Mouse (Mus musculus): ENCODE measurements around the gene Mfsd9. TPM values are rescaled to one million over a fixed set of nuclear protein-coding genes. Genes with fewer than 3 reads are reported as not detected.

The Mfsd9 gene
- polyA plus RNA-seq, 2 experiments: 0.36 to 0.70 TPM

- 59% methylated on average over 7 of the region's 7 CpGs for WGBS (ENCODE audit: insufficient replicate concordance)
- Histone ChIP-seq H3K9ac (replicated peaks) (no peak overlapping the region), H3K36me3 (replicated peaks; ENCODE audit: control insufficient read depth, insufficient read depth, low read depth) (no peaks in the 10 kb centered on the region)
Measured at GRCm38 (mm10) chr1:40825826-40826225, 35.3 kb upstream of the Mfsd9 start.

GRCm38 (mm10) chr1:40824936-40825335 is 34.4 kb upstream of the Mfsd9 start:
- Histone ChIP-seq H3K9me3 (ENCODE audit: control insufficient read depth, low read length) (no peaks in the 10 kb centered on the region), H3K27ac (no peak overlapping the region), H3K36me3 (replicated peaks; ENCODE audit: control insufficient read depth, insufficient read depth, low read depth) (no peaks in the 10 kb centered on the region), H3K4me3 (ENCODE audit: insufficient read depth in 1 of 2, low read depth in 2 of 2, low read length in 2 of 2) (no peak overlapping the region), H3K9ac (replicated peaks) (no peak overlapping the region), H3K4me2 (ENCODE audit: low read depth) (no peak overlapping the region), H3K4me1 (replicated peaks; ENCODE audit: control insufficient read depth in 2 of 2, insufficient read depth in 2 of 2, low read length in 1 of 2) (no peaks in the 10 kb centered on the region), H3K27me3 (ENCODE audit: control insufficient read depth, insufficient read depth, low read length) (no peaks in the 10 kb centered on the region)
- ATAC-seq (ENCODE audit: insufficient read depth): no peak
- 57% methylated on average over 8 of the region's 8 CpGs for WGBS (ENCODE audit: insufficient replicate concordance)
- TF ChIP-seq EP300 (IDR thresholded peaks at IDR 0.05; ENCODE audit: low read depth): no peak
- no peak for TF ChIP-seq CTCF (IDR thresholded peaks at IDR 0.05; ENCODE audit: low read depth)
- DNase-seq (ENCODE audit: low read depth in 3 of 3, low spot score in 3 of 3): no peak

More at GRCm38 (mm10) chr1:40825826-40826225, 35.3 kb upstream of the Mfsd9 start:
- no peak overlapping the region for H3K4me2 ChIP-seq (ENCODE audit: low read depth)
- H3K27ac ChIP-seq: no peak overlapping the region
- no peaks in the 10 kb centered on the region for H3K9me3 ChIP-seq (ENCODE audit: control insufficient read depth, low read length)
- no peak overlapping the region for H3K4me3 ChIP-seq (ENCODE audit: insufficient read depth in 1 of 2, low read depth in 2 of 2, low read length in 2 of 2)
- no peak for DNase-seq (ENCODE audit: low read depth in 3 of 3, low spot score in 3 of 3)
- ATAC-seq (ENCODE audit: insufficient read depth): no peak
- no peak for TF ChIP-seq CTCF (IDR thresholded peaks at IDR 0.05; ENCODE audit: low read depth)
- no peak for TF ChIP-seq EP300 (IDR thresholded peaks at IDR 0.05; ENCODE audit: low read depth)
- H3K27me3 ChIP-seq (ENCODE audit: control insufficient read depth, insufficient read depth, low read length): no peaks in the 10 kb centered on the region
- H3K4me1 ChIP-seq (replicated peaks; ENCODE audit: control insufficient read depth in 2 of 2, insufficient read depth in 2 of 2, low read length in 1 of 2): no peaks in the 10 kb centered on the region

GRCm38 (mm10) chr1:40824517-40824916 is 34.0 kb upstream of the Mfsd9 start:
- no peaks in the 10 kb centered on the region for H3K36me3 ChIP-seq (replicated peaks; ENCODE audit: control insufficient read depth, insufficient read depth, low read depth)
- no peak overlapping the region for H3K4me2 ChIP-seq (ENCODE audit: low read depth)
- DNase-seq (ENCODE audit: low read depth in 3 of 3, low spot score in 3 of 3): no peak
- H3K27me3 ChIP-seq (ENCODE audit: control insufficient read depth, insufficient read depth, low read length): no peaks in the 10 kb centered on the region
- H3K9ac ChIP-seq (replicated peaks): no peak overlapping the region
- no peak for ATAC-seq (ENCODE audit: insufficient read depth)
- no peaks in the 10 kb centered on the region for H3K4me1 ChIP-seq (replicated peaks; ENCODE audit: control insufficient read depth in 2 of 2, insufficient read depth in 2 of 2, low read length in 1 of 2)
- no peak overlapping the region for H3K4me3 ChIP-seq (ENCODE audit: insufficient read depth in 1 of 2, low read depth in 2 of 2, low read length in 2 of 2)
- H3K27ac ChIP-seq: no peak overlapping the region
- WGBS (ENCODE audit: insufficient replicate concordance): 52% methylated on average over 4 of the region's 4 CpGs
- H3K9me3 ChIP-seq (ENCODE audit: control insufficient read depth, low read length): no peaks in the 10 kb centered on the region
- TF ChIP-seq EP300 (IDR thresholded peaks at IDR 0.05; ENCODE audit: low read depth) (no peak), CTCF (IDR thresholded peaks at IDR 0.05; ENCODE audit: low read depth) (no peak)

- Histone ChIP-seq H3K36me3 (replicated peaks; ENCODE audit: control insufficient read depth, insufficient read depth, low read depth) (no peaks in the 10 kb centered on the region), H3K27ac (no peak overlapping the region), H3K9me3 (ENCODE audit: control insufficient read depth, low read length) (no peaks in the 10 kb centered on the region), H3K27me3 (ENCODE audit: control insufficient read depth, insufficient read depth, low read length) (no peaks in the 10 kb centered on the region), H3K4me2 (ENCODE audit: low read depth) (no peak overlapping the region), H3K4me1 (replicated peaks; ENCODE audit: control insufficient read depth in 2 of 2, insufficient read depth in 2 of 2, low read length in 1 of 2) (no peaks in the 10 kb centered on the region), H3K4me3 (ENCODE audit: insufficient read depth in 1 of 2, low read depth in 2 of 2, low read length in 2 of 2) (no peak overlapping the region), H3K9ac (replicated peaks) (no peak overlapping the region)
- ATAC-seq (ENCODE audit: insufficient read depth) (no peak), DNase-seq (ENCODE audit: low read depth in 3 of 3, low spot score in 3 of 3) (no peak)
- TF ChIP-seq CTCF (IDR thresholded peaks at IDR 0.05; ENCODE audit: low read depth): no peak
- TF ChIP-seq EP300 (IDR thresholded peaks at IDR 0.05; ENCODE audit: low read depth): no peak
- WGBS (ENCODE audit: insufficient replicate concordance): 47% methylated on average over 16 of the region's 16 CpGs
Measured at GRCm38 (mm10) chr1:40815071-40815845, 24.8 kb upstream of the Mfsd9 start.

- H3K36me3 ChIP-seq (replicated peaks; ENCODE audit: control insufficient read depth, insufficient read depth, low read depth): no peaks in the 10 kb centered on the region
- no peaks in the 10 kb centered on the region for H3K4me1 ChIP-seq (replicated peaks; ENCODE audit: control insufficient read depth in 2 of 2, insufficient read depth in 2 of 2, low read length in 1 of 2)
- H3K4me2 ChIP-seq (ENCODE audit: low read depth): no peak overlapping the region
- no peak overlapping the region for H3K27ac ChIP-seq
- WGBS (ENCODE audit: insufficient replicate concordance): 67% methylated on average over 3 of the region's 3 CpGs
- TF ChIP-seq EP300 (IDR thresholded peaks at IDR 0.05; ENCODE audit: low read depth) (no peak), CTCF (IDR thresholded peaks at IDR 0.05; ENCODE audit: low read depth) (no peak)
- H3K27me3 ChIP-seq (ENCODE audit: control insufficient read depth, insufficient read depth, low read length): no peaks in the 10 kb centered on the region
- H3K9me3 ChIP-seq (ENCODE audit: control insufficient read depth, low read length): no peaks in the 10 kb centered on the region
- no peak overlapping the region for H3K4me3 ChIP-seq (ENCODE audit: insufficient read depth in 1 of 2, low read depth in 2 of 2, low read length in 2 of 2)
- no peak for ATAC-seq (ENCODE audit: insufficient read depth)
- DNase-seq (ENCODE audit: low read depth in 3 of 3, low spot score in 3 of 3): no peak
- H3K9ac ChIP-seq (replicated peaks): no peak overlapping the region
Measured at GRCm38 (mm10) chr1:40808643-40809042, 18.2 kb upstream of the Mfsd9 start.

Data from liver, embryonic 14.5 days (tissue).